In the genomic region with DNA sequence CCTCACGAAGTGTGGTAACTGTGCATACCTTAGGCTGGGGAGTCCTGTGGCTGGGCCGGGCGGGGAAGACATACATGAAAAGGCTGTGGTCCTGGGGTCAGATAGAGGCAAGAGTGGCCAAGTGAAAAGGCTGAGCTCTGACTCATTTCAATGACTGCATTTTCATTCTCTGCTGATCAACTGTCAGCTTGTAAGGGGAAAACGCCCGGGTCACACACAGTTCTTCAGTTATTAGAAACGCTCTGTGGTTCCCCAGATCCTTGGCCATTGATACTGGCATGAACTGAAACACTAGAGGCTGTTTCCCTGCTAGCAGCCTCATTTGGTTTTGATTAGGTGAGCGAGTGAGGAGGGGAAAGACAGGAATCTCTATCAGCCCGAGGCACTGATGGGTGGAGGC, we compare ENCODE assay signal across 17 mouse cellular contexts. TPM values are rescaled to one million over a fixed set of nuclear protein-coding genes. Genes with fewer than 3 reads are reported as not detected.
A peak's percentile ranks its signal among the peaks of the same experiment; 100 is the strongest.
DNase-seq lines count a peak whose midpoint lies in the region; ATAC-seq and TF ChIP-seq lines count a peak whose summit lies in the region.
"Had no signal": no experiment of that assay in that cellular context is flagged by ENCODE, and none has a peak within 500 bp of the region (broad histone marks: within the 10 kb centered on the region; RNA-seq: fewer than 3 reads in every experiment).

No protein-coding gene starts in this region.

- no peak overlapping the region for H3K4me3 ChIP-seq in heart, embryonic 10.5 days
- H3K4me3 ChIP-seq in midbrain, embryonic 11.5 days (ENCODE audit: low read depth, low read length) = no peak overlapping the region
- H3K4me3 ChIP-seq in midbrain, embryonic 14.5 days (replicated peaks; ENCODE audit: low read depth, low read length) = no peak overlapping the region
- no peak overlapping the region for H3K4me3 ChIP-seq in embryonic facial prominence, embryonic 14.5 days (ENCODE audit: low read depth, low read length)
- H3K4me3 ChIP-seq in stomach, postnatal 0 days (ENCODE audit: low read depth, low read length) = no peak overlapping the region
- H3K4me3 ChIP-seq: hindbrain, embryonic 12.5 days; limb, embryonic 13.5 days; neural tube, embryonic 15.5 days had no signal

- no peak overlapping the region for H3K9ac ChIP-seq in midbrain, embryonic 11.5 days (ENCODE audit: low read length)
- H3K9ac ChIP-seq in midbrain, embryonic 14.5 days (replicated peaks; ENCODE audit: low read length) = no peak overlapping the region
- H3K9ac ChIP-seq in embryonic facial prominence, embryonic 14.5 days (ENCODE audit: low read depth, low read length) = no peak overlapping the region
- no peak overlapping the region for H3K9ac ChIP-seq in stomach, postnatal 0 days (ENCODE audit: low read length)
- H3K9ac ChIP-seq: hindbrain, embryonic 12.5 days; limb, embryonic 13.5 days; neural tube, embryonic 15.5 days had no signal

- H3K27me3 ChIP-seq in heart, embryonic 10.5 days (ENCODE audit: insufficient read depth, poor library complexity, severe bottlenecking) = no peaks in the 10 kb centered on the region
- H3K27me3 ChIP-seq in midbrain, embryonic 11.5 days (ENCODE audit: control insufficient read depth, insufficient read depth, low read length) = no peaks in the 10 kb centered on the region
- no peaks in the 10 kb centered on the region for H3K27me3 ChIP-seq in midbrain, embryonic 14.5 days (ENCODE audit: control insufficient read depth, insufficient read depth, low read length)
- no peaks in the 10 kb centered on the region for H3K27me3 ChIP-seq in embryonic facial prominence, embryonic 14.5 days (replicated peaks; ENCODE audit: control insufficient read depth, insufficient read depth, low read length)
- H3K27me3 ChIP-seq in stomach, postnatal 0 days (ENCODE audit: control insufficient read depth, insufficient read depth, low read length) = no peaks in the 10 kb centered on the region
- H3K27me3 ChIP-seq: hindbrain, embryonic 12.5 days; limb, embryonic 13.5 days; neural tube, embryonic 15.5 days had no signal

- peak overlapping the region; percentile 78; the same call in 1 of the 2 replicates for H3K27ac ChIP-seq in heart, embryonic 10.5 days
- no peak overlapping the region for H3K27ac ChIP-seq in midbrain, embryonic 11.5 days (ENCODE audit: low read depth, low read length)
- H3K27ac ChIP-seq in midbrain, embryonic 14.5 days (replicated peaks; ENCODE audit: low read depth, low read length) = no peak overlapping the region
- no peak overlapping the region for H3K27ac ChIP-seq in embryonic facial prominence, embryonic 14.5 days (replicated peaks; ENCODE audit: low read depth, low read length)
- no peak overlapping the region for H3K27ac ChIP-seq in stomach, postnatal 0 days (replicated peaks)
- H3K27ac ChIP-seq: hindbrain, embryonic 12.5 days; limb, embryonic 13.5 days; neural tube, embryonic 15.5 days had no signal

- no peak overlapping the region for H3K4me2 ChIP-seq in midbrain, embryonic 11.5 days
- no peak overlapping the region for H3K4me2 ChIP-seq in midbrain, embryonic 14.5 days (ENCODE audit: low read length)
- no peak overlapping the region for H3K4me2 ChIP-seq in embryonic facial prominence, embryonic 14.5 days (ENCODE audit: low read depth, low read length)
- no peak overlapping the region for H3K4me2 ChIP-seq in stomach, postnatal 0 days (replicated peaks; ENCODE audit: low read depth)
- H3K4me2 ChIP-seq: hindbrain, embryonic 12.5 days; limb, embryonic 13.5 days; neural tube, embryonic 15.5 days had no signal

- H3K9me3 ChIP-seq in heart, embryonic 10.5 days = no peaks in the 10 kb centered on the region
- no peaks in the 10 kb centered on the region for H3K9me3 ChIP-seq in midbrain, embryonic 11.5 days (ENCODE audit: control insufficient read depth, low read length)
- H3K9me3 ChIP-seq in midbrain, embryonic 14.5 days (ENCODE audit: control insufficient read depth, low read length) = no peaks in the 10 kb centered on the region
- H3K9me3 ChIP-seq in embryonic facial prominence, embryonic 14.5 days (ENCODE audit: control insufficient read depth, low read length) = no peaks in the 10 kb centered on the region
- no peaks in the 10 kb centered on the region for H3K9me3 ChIP-seq in stomach, postnatal 0 days (ENCODE audit: control insufficient read depth, low read length)
- H3K9me3 ChIP-seq: G1E; hindbrain, embryonic 12.5 days; limb, embryonic 13.5 days; neural tube, embryonic 15.5 days had no signal

- TF ChIP-seq CTCF in stomach, postnatal 0 days (IDR thresholded peaks at IDR 0.05; ENCODE audit: low read depth) = no peak

- WGBS in heart, embryonic 10.5 days = 39% methylated on average over 8 of the region's 8 CpGs
- WGBS in midbrain, embryonic 11.5 days = 61% methylated on average over 8 of the region's 8 CpGs
- 55% methylated on average over 8 of the region's 8 CpGs for WGBS in midbrain, embryonic 14.5 days
- 17% methylated on average over 8 of the region's 8 CpGs for WGBS in embryonic facial prominence, embryonic 14.5 days
- 39% methylated on average over 8 of the region's 8 CpGs for WGBS in stomach, postnatal 0 days

- no peak for TF ChIP-seq EP300 in stomach, postnatal 0 days (optimal IDR thresholded peaks at IDR 0.05)

- H3K4me1 ChIP-seq in heart, embryonic 10.5 days = peaks cover 54% of the 10 kb centered on the region
- no peaks in the 10 kb centered on the region for H3K4me1 ChIP-seq in midbrain, embryonic 11.5 days (ENCODE audit: control insufficient read depth, insufficient read depth, low read length)
- H3K4me1 ChIP-seq in midbrain, embryonic 14.5 days (ENCODE audit: control insufficient read depth, insufficient read depth, low read length) = no peaks in the 10 kb centered on the region
- H3K4me1 ChIP-seq in embryonic facial prominence, embryonic 14.5 days (ENCODE audit: control insufficient read depth, insufficient read depth, low read length) = 0 out of 2 replicates have a peak, but pooled peaks cover 10% of the 10 kb centered on the region
- H3K4me1 ChIP-seq in stomach, postnatal 0 days (replicated peaks; ENCODE audit: control insufficient read depth, insufficient read depth) = no peaks in the 10 kb centered on the region
- H3K4me1 ChIP-seq: neural tube, embryonic 15.5 days had no signal

- no peak for DNase-seq in heart, embryonic 10.5 days (ENCODE audit: low spot score)
- no peak for DNase-seq in heart, adult 9 months (ENCODE audit: low spot score in 2 of 2)
- DNase-seq in midbrain, embryonic 11.5 days (ENCODE audit: low spot score, missing footprints) = peak; percentile 84
- DNase-seq in midbrain, embryonic 14.5 days = no peak
- DNase-seq in embryonic facial prominence, embryonic 14.5 days (ENCODE audit: low spot score) = peak; percentile 66
- DNase-seq in stomach, postnatal 0 days (ENCODE audit: low spot score) = no peak
- no peak for DNase-seq in layer of hippocampus, adult 18-20 months (ENCODE audit: low spot score in 2 of 2)
- DNase-seq: B cell, adult 2 months; cerebellum, adult 11-12 months; lung, adult 18-20 months; right cerebral cortex, adult 18-20 months had no signal

- ATAC-seq in midbrain, embryonic 11.5 days (ENCODE audit: low FRiP score) = no peak
- no peak for ATAC-seq in midbrain, embryonic 14.5 days (ENCODE audit: low FRiP score, low TSS enrichment)
- no peak for ATAC-seq in embryonic facial prominence, embryonic 14.5 days (ENCODE audit: low read depth)
- peak; percentile 62 for ATAC-seq in stomach, postnatal 0 days (ENCODE audit: low FRiP score, low TSS enrichment)
- ATAC-seq in cerebellum, adult (ENCODE audit: insufficient number of reproducible peaks, low FRiP score, low TSS enrichment) = no peak
- ATAC-seq: intestine, embryonic 16.5 days had no signal

- no peaks in the 10 kb centered on the region for H3K36me3 ChIP-seq in heart, embryonic 10.5 days
- H3K36me3 ChIP-seq in midbrain, embryonic 11.5 days (ENCODE audit: control insufficient read depth, insufficient read depth, low read length) = no peaks in the 10 kb centered on the region
- no peaks in the 10 kb centered on the region for H3K36me3 ChIP-seq in midbrain, embryonic 14.5 days (ENCODE audit: control insufficient read depth, insufficient read depth, low read length)
- H3K36me3 ChIP-seq in embryonic facial prominence, embryonic 14.5 days (ENCODE audit: control insufficient read depth, insufficient read depth, low read length) = no peaks in the 10 kb centered on the region
- no peaks in the 10 kb centered on the region for H3K36me3 ChIP-seq in stomach, postnatal 0 days (ENCODE audit: control insufficient read depth, insufficient read depth, low read length)
- H3K36me3 ChIP-seq: G1E; hindbrain, embryonic 12.5 days; limb, embryonic 13.5 days; neural tube, embryonic 15.5 days had no signal

RNA-seq across cellular contexts. Expression of a gene that starts 33.4 kb away (rescaled TPM):
- 0.04 and 0.15 TPM in 2 replicates for polyA plus RNA-seq in heart, embryonic 10.5 days (2016; fragmentation: Nextera tagmentation; extraction: Ambion mirVana)
- polyA plus RNA-seq in midbrain, embryonic 11.5 days (2014; fragmentation: Nextera tagmentation; extraction: Ambion mirVana) = 0.03 and 0.04 TPM in 2 replicates
- polyA plus RNA-seq in midbrain, embryonic 14.5 days (2014; fragmentation: Nextera tagmentation; extraction: Ambion mirVana) = 0.04 and 0.17 TPM in 2 replicates
- polyA plus RNA-seq in embryonic facial prominence, embryonic 14.5 days (2014; fragmentation: Nextera tagmentation; extraction: Ambion mirVana) = 0.20 and 0.33 TPM in 2 replicates
- 0.04 and 0.05 TPM in 2 replicates for polyA plus RNA-seq in stomach, postnatal 0 days (2015; fragmentation: Nextera tagmentation; extraction: Ambion mirVana)
- under 1 TPM; 0.22 to 0.43 TPM for total RNA-seq in layer of hippocampus, adult 18-20 months (2021)
- polyA plus RNA-seq: G1E had no signal

Comparison
In these comparisons a context has a peak if more than half of its experiments do, and no peak if none do; other contexts are left out.
1. DNase-seq: peak in midbrain, embryonic 11.5 days (single experiment) and embryonic facial prominence, embryonic 14.5 days (single experiment); none in heart, embryonic 10.5 days (single experiment), heart, adult 9 months (0 of 2), midbrain, embryonic 14.5 days (single experiment), stomach, postnatal 0 days (single experiment) and layer of hippocampus, adult 18-20 months (0 of 2).